Mouse (Mus musculus) forebrain, embryonic 14.5 days (tissue): ENCODE data around the gene Dip2b. TPM values are rescaled to one million over a fixed set of nuclear protein-coding genes. Genes with fewer than 3 reads are reported as not detected.
A peak's percentile ranks its signal among the peaks of the same experiment; 100 is the strongest.

ENCODE experiments used
- ATAC-seq: fragments of 200-750 bp; cut with Nextera tagmentation; 2 replicates; pipeline ENCODE4 v1.8.0; 2017; ENCODE audit warnings: mild to moderate bottlenecking, moderate library complexity
- DNase-seq: peaks from one replicate; pipeline ENCODE4 v3.0.0-alpha.2; 2015; ENCODE audit warnings: low spot score
- H3K27ac ChIP-seq: fragments of 300-500 bp; sonication (generic); 2 replicates; pipeline ENCODE4 v1.5.1; 2014; ENCODE audit warnings: low read depth, mild to moderate bottlenecking, control low read depth, low read length, moderate library complexity
- H3K27me3 ChIP-seq: fragments of 300-500 bp; sonication (generic); replicated peaks from 2 replicates; pipeline ENCODE4 v1.6.1; 2014; ENCODE audit warnings: low read length, control low read depth, mixed read lengths; ENCODE audit not compliant: control insufficient read depth, insufficient read depth
- H3K36me3 ChIP-seq: fragments of 300-500 bp; sonication (generic); 2 replicates; pipeline ENCODE4 v1.6.1; 2014; ENCODE audit warnings: low read length, control low read depth; ENCODE audit not compliant: control insufficient read depth, insufficient read depth
- H3K4me1 ChIP-seq: fragments of 300-500 bp; sonication (generic); 2 replicates; pipeline ENCODE4 v1.6.1; 2014; ENCODE audit warnings: antibody characterized with exemption, low read length, control low read depth; ENCODE audit not compliant: control insufficient read depth, insufficient read depth
- H3K4me2 ChIP-seq: fragments of 300-500 bp; sonication (generic); 2 replicates; pipeline ENCODE4 v1.6.1; 2014; ENCODE audit warnings: mild to moderate bottlenecking, control low read depth, low read length
- H3K4me3 ChIP-seq: fragments of 300-500 bp; sonication (generic); 2 replicates; pipeline ENCODE4 v1.5.1; 2014; ENCODE audit warnings: low read depth, low read length, control low read depth
- H3K9ac ChIP-seq: fragments of 300-500 bp; sonication (generic); 2 replicates; pipeline ENCODE4 v1.6.1; 2014; ENCODE audit warnings: mild to moderate bottlenecking, low read length, control low read depth, moderate library complexity
- H3K9me3 ChIP-seq: fragments of 300-500 bp; sonication (generic); replicated peaks from 2 replicates; pipeline ENCODE4 v1.6.1; 2016; ENCODE audit warnings: low read length, control low read depth, mixed read lengths; ENCODE audit not compliant: control insufficient read depth
- WGBS: fragments of 180-500 bp; shearing (Covaris S2); extraction: QIAGEN DNeasy Blood & Tissue Kit; methylation state at CpG from one replicate; pipeline ENCODE4 v1.1.7; 2014; 5-methylcytosine and 5-hydroxymethylcytosine counted together
- polyA plus RNA-seq: library from polyadenylated mRNA; unstranded; fragments of >200 nt; fragmentation: Nextera tagmentation; extraction: Ambion mirVana; gene quantifications from 2 replicates; pipeline ENCODE4 v1.2.1, GENCODE M21; 2014

Dip2b gene
- polyA plus RNA-seq, 1 experiment from 2014 or later: 16.3 TPM

- Histone ChIP-seq H3K9me3 (no peaks in the 10 kb centered on the region), H3K4me2 (no peak overlapping the region), H3K4me1 (0 out of 2 replicates have a peak, but pooled peaks cover under 1% of the 10 kb centered on the region), H3K9ac (no peak overlapping the region), H3K27me3 (no peaks in the 10 kb centered on the region), H3K36me3 (peaks cover 22% of the 10 kb centered on the region), H3K27ac (no peak overlapping the region), H3K4me3 (no peak overlapping the region)
- WGBS: 92% methylated on average over 6 of the region's 6 CpGs
- DNase-seq (no peak), ATAC-seq (no peak)
Measured at GRCm38 (mm10) chr15:100121437-100121836, 83.0 kb downstream of the Dip2b start.

GRCm38 (mm10) chr15:100123867-100124266 lies 85.4 kb downstream of the Dip2b start:
- Histone ChIP-seq H3K4me3 (no peak overlapping the region), H3K27me3 (no peaks in the 10 kb centered on the region), H3K9ac (no peak overlapping the region), H3K27ac (no peak overlapping the region), H3K4me1 (0 out of 2 replicates have a peak, but pooled peaks cover 4% of the 10 kb centered on the region), H3K4me2 (no peak overlapping the region), H3K36me3 (peaks cover 2% of the 10 kb centered on the region; the same call in 1 of the 2 replicates), H3K9me3 (no peaks in the 10 kb centered on the region)
- 78% methylated on average over 5 of the region's 5 CpGs for WGBS
- ATAC-seq (no peak), DNase-seq (no peak)

GRCm38 (mm10) chr15:100125245-100125644 lies 86.8 kb downstream of the Dip2b start:
- Histone ChIP-seq H3K4me1 (0 out of 2 replicates have a peak, but pooled peaks cover 4% of the 10 kb centered on the region), H3K4me3 (no peak overlapping the region), H3K36me3 (no peaks in the 10 kb centered on the region), H3K27ac (no peak overlapping the region), H3K9ac (no peak overlapping the region), H3K4me2 (no peak overlapping the region), H3K9me3 (no peaks in the 10 kb centered on the region), H3K27me3 (no peaks in the 10 kb centered on the region)
- ATAC-seq: no peak
- WGBS: 89% methylated on average over 6 of the region's 6 CpGs
- DNase-seq: no peak

GRCm38 (mm10) chr15:100126456-100127107 lies 88.1 kb downstream of the Dip2b start:
- DNase-seq (peak; percentile 81), ATAC-seq (peak; percentile 87)
- 10% methylated on average over 11 of the region's 11 CpGs for WGBS
- no peak overlapping the region for H3K4me3 ChIP-seq
- H3K4me1 ChIP-seq: 0 out of 2 replicates have a peak, but pooled peaks cover 4% of the 10 kb centered on the region
- no peak overlapping the region for H3K4me2 ChIP-seq
- H3K36me3 ChIP-seq: no peaks in the 10 kb centered on the region
- no peaks in the 10 kb centered on the region for H3K27me3 ChIP-seq
- H3K9ac ChIP-seq: no peak overlapping the region
- no peaks in the 10 kb centered on the region for H3K9me3 ChIP-seq
- H3K27ac ChIP-seq: no peak overlapping the region

- DNase-seq: no peak
- Histone ChIP-seq H3K9ac (no peak overlapping the region), H3K4me3 (no peak overlapping the region), H3K4me2 (no peak overlapping the region), H3K27ac (no peak overlapping the region), H3K36me3 (peaks cover 5% of the 10 kb centered on the region; the same call in 1 of the 2 replicates), H3K27me3 (no peaks in the 10 kb centered on the region), H3K4me1 (0 out of 2 replicates have a peak, but pooled peaks cover 4% of the 10 kb centered on the region), H3K9me3 (no peaks in the 10 kb centered on the region)
- ATAC-seq: no peak
- 58% methylated on average over 7 of the region's 7 CpGs for WGBS
Measured at GRCm38 (mm10) chr15:100129151-100129790, 90.8 kb downstream of the Dip2b start.

- H3K27me3 ChIP-seq: no peaks in the 10 kb centered on the region
- H3K4me3 ChIP-seq: no peak overlapping the region
- H3K4me2 ChIP-seq: no peak overlapping the region
- H3K4me1 ChIP-seq: no peaks in the 10 kb centered on the region
- H3K9ac ChIP-seq: no peak overlapping the region
- DNase-seq (no peak), ATAC-seq (no peak)
- WGBS: 91% methylated on average over 5 of the region's 5 CpGs
- peaks cover 17% of the 10 kb centered on the region; the same call in 1 of the 2 replicates for H3K36me3 ChIP-seq
- no peak overlapping the region for H3K27ac ChIP-seq
- no peaks in the 10 kb centered on the region for H3K9me3 ChIP-seq
Measured at GRCm38 (mm10) chr15:100139665-100140064, 101.2 kb downstream of the Dip2b start.

- ATAC-seq: no peak
Measured at GRCm38 (mm10) chr15:100140428-100140827, 102.0 kb downstream of the Dip2b start.

GRCm38 (mm10) chr15:100143091-100143801 lies 104.8 kb downstream of the Dip2b start:
- ATAC-seq: peak; percentile 85
- no peak overlapping the region for H3K9ac ChIP-seq
- 41% methylated on average over 11 of the region's 11 CpGs for WGBS
- no peaks in the 10 kb centered on the region for H3K27me3 ChIP-seq
- peak; percentile 70 for DNase-seq
- peaks cover 11% of the 10 kb centered on the region; the same call in 1 of the 2 replicates for H3K36me3 ChIP-seq
- H3K4me1 ChIP-seq: no peaks in the 10 kb centered on the region; the same call in 1 of the 2 replicates
- H3K9me3 ChIP-seq: no peaks in the 10 kb centered on the region
- H3K4me3 ChIP-seq: no peak overlapping the region
- H3K27ac ChIP-seq: peak overlapping the region; percentile 68; the same call in 1 of the 2 replicates
- no peak overlapping the region for H3K4me2 ChIP-seq

More at GRCm38 (mm10) chr15:100140428-100140827, 102.0 kb downstream of the Dip2b start:
- Histone ChIP-seq H3K27ac (no peak overlapping the region), H3K9ac (no peak overlapping the region), H3K27me3 (no peaks in the 10 kb centered on the region), H3K4me3 (no peak overlapping the region), H3K9me3 (no peaks in the 10 kb centered on the region), H3K36me3 (peaks cover 14% of the 10 kb centered on the region; the same call in 1 of the 2 replicates), H3K4me2 (no peak overlapping the region), H3K4me1 (no peaks in the 10 kb centered on the region; the same call in 1 of the 2 replicates)
- WGBS: 82% methylated on average over 4 of the region's 4 CpGs
- DNase-seq: no peak
